Mouse (Mus musculus) liver, embryonic 15.5 days (tissue): ENCODE measurements around the gene Gm20388. TPM values are rescaled to one million over a fixed set of nuclear protein-coding genes. Genes with fewer than 3 reads are reported as not detected.

Experiments
- ATAC-seq: fragments of 200-750 bp; cut with Nextera tagmentation; 2 replicates; pipeline ENCODE4 v1.8.0; 2017; ENCODE audit warnings: moderate number of reproducible peaks, mild to moderate bottlenecking, moderate library complexity; ENCODE audit not compliant: insufficient read depth
- H3K27ac ChIP-seq: fragments of 300-500 bp; sonication (generic); replicated peaks from 2 replicates; pipeline ENCODE4 v1.5.1; 2015; ENCODE audit warnings: mild to moderate bottlenecking, inconsistent platforms
- H3K27me3 ChIP-seq: fragments of 300-500 bp; sonication (generic); 2 replicates; pipeline ENCODE4 v1.6.1; 2015; ENCODE audit warnings: mild to moderate bottlenecking, inconsistent platforms
- H3K36me3 ChIP-seq: fragments of 300-500 bp; sonication (generic); replicated peaks from 2 replicates; pipeline ENCODE4 v1.6.1; 2015; ENCODE audit warnings: moderate library complexity, mild to moderate bottlenecking, inconsistent platforms
- H3K4me1 ChIP-seq: fragments of 300-500 bp; sonication (generic); replicated peaks from 2 replicates; pipeline ENCODE4 v1.6.1; 2015; ENCODE audit warnings: inconsistent platforms
- H3K4me2 ChIP-seq: fragments of 300-500 bp; sonication (generic); 2 replicates; pipeline ENCODE4 v1.6.1; 2015; ENCODE audit warnings: moderate library complexity, mild to moderate bottlenecking, inconsistent platforms
- H3K4me3 ChIP-seq: fragments of 300-500 bp; sonication (generic); replicated peaks from 2 replicates; pipeline ENCODE4 v1.5.1; 2015; ENCODE audit warnings: mild to moderate bottlenecking, inconsistent platforms
- H3K9ac ChIP-seq: fragments of 300-500 bp; sonication (generic); 2 replicates; pipeline ENCODE4 v1.6.1; 2015; ENCODE audit warnings: moderate library complexity, mild to moderate bottlenecking, inconsistent platforms
- H3K9me3 ChIP-seq: fragments of 300-500 bp; sonication (generic); replicated peaks from 2 replicates; pipeline ENCODE4 v1.6.1; 2016; ENCODE audit warnings: inconsistent platforms
- WGBS: fragments of 180-500 bp; shearing (Covaris S2); methylation state at CpG from one replicate; pipeline ENCODE4 v1.1.7; 2015; ENCODE audit warnings: mixed read lengths; ENCODE audit not compliant: insufficient replicate concordance; 5-methylcytosine and 5-hydroxymethylcytosine counted together
- polyA plus RNA-seq: library from polyadenylated mRNA; unstranded; fragments of >200 nt; fragmentation: Nextera tagmentation; extraction: Ambion mirVana; gene quantifications from 2 replicates; pipeline ENCODE4 v1.2.1, GENCODE M21; 2015

Gene Gm20388
- polyA plus RNA-seq, 1 experiment from 2014 or later: not detected

- ATAC-seq: no peak
- Histone ChIP-seq H3K9ac (no peak overlapping the region), H3K9me3 (no peaks in the 10 kb centered on the region), H3K4me2 (no peak overlapping the region), H3K27me3 (peaks cover 14% of the 10 kb centered on the region; the same call in 1 of the 2 replicates), H3K4me1 (no peaks in the 10 kb centered on the region), H3K4me3 (no peak overlapping the region), H3K36me3 (no peaks in the 10 kb centered on the region), H3K27ac (no peak overlapping the region)
- WGBS: 19% methylated on average over 8 of the region's 8 CpGs
These were observed 730.6 kb downstream of the Gm20388 start for GRCm38 (mm10) chr8:120641245-120641644.

- Histone ChIP-seq H3K36me3 (no peaks in the 10 kb centered on the region), H3K9me3 (no peaks in the 10 kb centered on the region), H3K4me3 (no peak overlapping the region), H3K27me3 (0 out of 2 replicates have a peak, but pooled peaks cover 4% of the 10 kb centered on the region), H3K27ac (no peak overlapping the region), H3K4me1 (no peaks in the 10 kb centered on the region), H3K4me2 (no peak overlapping the region), H3K9ac (no peak overlapping the region)
- 65% methylated on average over 10 of the region's 10 CpGs for WGBS
- no peak for ATAC-seq
These were observed 731.5 kb downstream of the Gm20388 start for GRCm38 (mm10) chr8:120642031-120642662.

GRCm38 (mm10) chr8:120644663-120645062, 734.0 kb downstream of the Gm20388 start:
- no peak overlapping the region for H3K4me3 ChIP-seq
- ATAC-seq: no peak
- no peaks in the 10 kb centered on the region for H3K4me1 ChIP-seq
- no peaks in the 10 kb centered on the region for H3K9me3 ChIP-seq
- H3K36me3 ChIP-seq: no peaks in the 10 kb centered on the region
- no peak overlapping the region for H3K27ac ChIP-seq
- no peak overlapping the region for H3K4me2 ChIP-seq
- H3K9ac ChIP-seq: no peak overlapping the region
- no peaks in the 10 kb centered on the region for H3K27me3 ChIP-seq
- WGBS: 62% methylated on average over 7 of the region's 7 CpGs

GRCm38 (mm10) chr8:120647532-120647931, 736.9 kb downstream of the Gm20388 start, which contains the start of gene 1190005I06Rik:
1190005I06Rik (minus strand) TSS chr8:120647632.
- H3K4me2 ChIP-seq: no peak within 1 kb of the TSS
- no peak within 1 kb of the TSS for H3K4me3 ChIP-seq
- no peaks in the 10 kb centered on the region for H3K4me1 ChIP-seq
- H3K27ac ChIP-seq: no peak within 1 kb of the TSS
- WGBS: 56% methylated on average over 7 of the region's 7 CpGs
- H3K9me3 ChIP-seq: no peaks in the 10 kb centered on the region
- no peaks in the 10 kb centered on the region for H3K36me3 ChIP-seq
- no peak for ATAC-seq
- no peak within 1 kb of the TSS for H3K9ac ChIP-seq
- no peaks in the 10 kb centered on the region for H3K27me3 ChIP-seq

GRCm38 (mm10) chr8:120656322-120657052, 745.8 kb downstream of the Gm20388 start:
- Histone ChIP-seq H3K4me2 (no peak overlapping the region), H3K9me3 (no peaks in the 10 kb centered on the region), H3K36me3 (peaks cover 82% of the 10 kb centered on the region), H3K9ac (no peak overlapping the region), H3K27me3 (no peaks in the 10 kb centered on the region), H3K4me3 (no peak overlapping the region), H3K27ac (no peak overlapping the region), H3K4me1 (no peaks in the 10 kb centered on the region)
- WGBS: 77% methylated on average over 7 of the region's 7 CpGs
- ATAC-seq: no peak

- Histone ChIP-seq H3K9me3 (no peaks in the 10 kb centered on the region), H3K4me2 (no peak overlapping the region), H3K9ac (no peak overlapping the region), H3K27me3 (no peaks in the 10 kb centered on the region), H3K4me3 (no peak overlapping the region), H3K36me3 (peaks cover 82% of the 10 kb centered on the region), H3K4me1 (no peaks in the 10 kb centered on the region), H3K27ac (no peak overlapping the region)
- no peak for ATAC-seq
- 84% methylated on average over 8 of the region's 8 CpGs for WGBS
These were observed 746.8 kb downstream of the Gm20388 start for GRCm38 (mm10) chr8:120657415-120657814.

- no peak for ATAC-seq
- Histone ChIP-seq H3K27me3 (no peaks in the 10 kb centered on the region), H3K4me1 (peaks cover 46% of the 10 kb centered on the region), H3K27ac (no peak overlapping the region), H3K4me2 (no peak overlapping the region), H3K9me3 (no peaks in the 10 kb centered on the region), H3K36me3 (peaks cover 17% of the 10 kb centered on the region), H3K9ac (no peak overlapping the region), H3K4me3 (no peak overlapping the region)
- WGBS: 57% methylated on average over 6 of the region's 6 CpGs
These were observed 753.9 kb downstream of the Gm20388 start for GRCm38 (mm10) chr8:120664566-120664965.

GRCm38 (mm10) chr8:120665726-120666455, 755.2 kb downstream of the Gm20388 start:
- peak overlapping the region; percentile 94 for H3K4me2 ChIP-seq
- peak overlapping the region; percentile 93 for H3K9ac ChIP-seq
- H3K27ac ChIP-seq: no peak overlapping the region
- H3K4me3 ChIP-seq: peak overlapping the region; percentile 97
- no peaks in the 10 kb centered on the region for H3K9me3 ChIP-seq
- H3K36me3 ChIP-seq: peaks cover 18% of the 10 kb centered on the region
- no peak for ATAC-seq
- WGBS: 66% methylated on average over 3 of the region's 3 CpGs
- H3K4me1 ChIP-seq: peaks cover 56% of the 10 kb centered on the region
- H3K27me3 ChIP-seq: no peaks in the 10 kb centered on the region

- H3K4me2 ChIP-seq: peak overlapping the region; percentile 94
- no peaks in the 10 kb centered on the region for H3K9me3 ChIP-seq
- peaks cover 59% of the 10 kb centered on the region for H3K4me1 ChIP-seq
- ATAC-seq: no peak
- H3K4me3 ChIP-seq: peak overlapping the region; percentile 97
- H3K36me3 ChIP-seq: peaks cover 23% of the 10 kb centered on the region
- peak overlapping the region; percentile 93 for H3K9ac ChIP-seq
- peak overlapping the region; percentile 93 for H3K27ac ChIP-seq
- H3K27me3 ChIP-seq: no peaks in the 10 kb centered on the region
- WGBS: 9% methylated on average over 17 of the region's 17 CpGs
These were observed 756.3 kb downstream of the Gm20388 start for GRCm38 (mm10) chr8:120666807-120667470.

GRCm38 (mm10) chr8:120667561-120668373, 757.1 kb downstream of the Gm20388 start, which contains the start of the genes Gm27021 and Cox4i1:
Gm27021 (minus strand) TSS chr8:120668079.
Cox4i1 (plus strand) TSS chr8:120668222.
- Histone ChIP-seq H3K36me3 (peaks cover 32% of the 10 kb centered on the region), H3K9ac (peak within 1 kb of the TSS; percentile 93), H3K27ac (peak within 1 kb of the TSS; percentile 93), H3K4me1 (peaks cover 59% of the 10 kb centered on the region), H3K4me3 (peak within 1 kb of the TSS; percentile 97), H3K9me3 (no peaks in the 10 kb centered on the region), H3K27me3 (no peaks in the 10 kb centered on the region), H3K4me2 (peak within 1 kb of the TSS; percentile 94)
- under 1% methylated on average over 105 of the region's 105 CpGs for WGBS
- ATAC-seq: peak; percentile 92
